Mouse (Mus musculus): Measurements from ENCODE around the gene 4930544G11Rik. TPM values are rescaled to one million over a fixed set of nuclear protein-coding genes. Genes with fewer than 3 reads are reported as not detected.

4930544G11Rik gene
- polyA plus RNA-seq, 1 experiment from 2014 or later, result not detected

GRCm38 (mm10) chr6:65930523-65930922, 21.9 kb upstream of the 4930544G11Rik start:
- Histone ChIP-seq H3K36me3 (ENCODE audit: insufficient read depth, low read length) (0 out of 2 replicates have a peak, but pooled peaks cover 3% of the 10 kb centered on the region), H3K27ac (ENCODE audit: low read length) (no peak overlapping the region), H3K4me1 (ENCODE audit: insufficient read depth, low read depth, low read length) (no peaks in the 10 kb centered on the region), H3K9me3 (ENCODE audit: low read length) (no peaks in the 10 kb centered on the region), H3K4me3 (ENCODE audit: low read depth, low read length) (no peak overlapping the region), H3K9ac (replicated peaks; ENCODE audit: low read depth) (no peak overlapping the region), H3K27me3 (replicated peaks; ENCODE audit: insufficient read depth, low read length) (no peaks in the 10 kb centered on the region), H3K4me2 (replicated peaks; ENCODE audit: low read depth, low read length) (no peak overlapping the region)
- ATAC-seq (no peak), DNase-seq (ENCODE audit: low spot score) (no peak)
- 63% methylated on average over 1 of the region's 1 CpGs for WGBS
- no peak for TF ChIP-seq CTCF (IDR thresholded peaks at IDR 0.05)
- TF ChIP-seq EP300 (IDR thresholded peaks at IDR 0.05), result no peak

GRCm38 (mm10) chr6:65932776-65933175, 19.6 kb upstream of the 4930544G11Rik start:
- DNase-seq (ENCODE audit: low spot score) (no peak), ATAC-seq (no peak)
- no peak overlapping the region for H3K4me2 ChIP-seq (replicated peaks; ENCODE audit: low read depth, low read length)
- 71% methylated on average over 1 of the region's 1 CpGs for WGBS
- H3K4me1 ChIP-seq (ENCODE audit: insufficient read depth, low read depth, low read length), result no peaks in the 10 kb centered on the region
- H3K27me3 ChIP-seq (replicated peaks; ENCODE audit: insufficient read depth, low read length), result no peaks in the 10 kb centered on the region
- 0 out of 2 replicates have a peak, but pooled peaks cover 3% of the 10 kb centered on the region for H3K36me3 ChIP-seq (ENCODE audit: insufficient read depth, low read length)
- H3K9me3 ChIP-seq (ENCODE audit: low read length), result no peaks in the 10 kb centered on the region
- H3K27ac ChIP-seq (ENCODE audit: low read length), result no peak overlapping the region
- H3K9ac ChIP-seq (replicated peaks; ENCODE audit: low read depth), result no peak overlapping the region
- H3K4me3 ChIP-seq (ENCODE audit: low read depth, low read length), result no peak overlapping the region
- no peak for TF ChIP-seq CTCF (IDR thresholded peaks at IDR 0.05)

- 57% methylated on average over 4 of the region's 4 CpGs for WGBS
- no peak overlapping the region for H3K4me2 ChIP-seq (replicated peaks; ENCODE audit: low read depth, low read length)
- no peak overlapping the region for H3K4me3 ChIP-seq (ENCODE audit: low read depth, low read length)
- H3K27me3 ChIP-seq (replicated peaks; ENCODE audit: insufficient read depth, low read length), result no peaks in the 10 kb centered on the region
- H3K36me3 ChIP-seq (ENCODE audit: insufficient read depth, low read length), result 0 out of 2 replicates have a peak, but pooled peaks cover 3% of the 10 kb centered on the region
- H3K9ac ChIP-seq (replicated peaks; ENCODE audit: low read depth), result no peak overlapping the region
- DNase-seq (ENCODE audit: low spot score), result no peak
- no peaks in the 10 kb centered on the region for H3K4me1 ChIP-seq (ENCODE audit: insufficient read depth, low read depth, low read length)
- TF ChIP-seq CTCF (IDR thresholded peaks at IDR 0.05) (no peak), EP300 (IDR thresholded peaks at IDR 0.05) (no peak)
- no peak for ATAC-seq
- H3K9me3 ChIP-seq (ENCODE audit: low read length), result no peaks in the 10 kb centered on the region
- no peak overlapping the region for H3K27ac ChIP-seq (ENCODE audit: low read length)
Observed at GRCm38 (mm10) chr6:65933177-65933576, 19.2 kb upstream of the 4930544G11Rik start.

- DNase-seq (ENCODE audit: low spot score) (peak; percentile 28), ATAC-seq (peak; percentile 50)
- Histone ChIP-seq H3K27ac (ENCODE audit: low read length) (no peak overlapping the region), H3K36me3 (ENCODE audit: insufficient read depth, low read length) (0 out of 2 replicates have a peak, but pooled peaks cover 3% of the 10 kb centered on the region), H3K27me3 (replicated peaks; ENCODE audit: insufficient read depth, low read length) (no peaks in the 10 kb centered on the region), H3K9me3 (ENCODE audit: low read length) (no peaks in the 10 kb centered on the region), H3K4me2 (replicated peaks; ENCODE audit: low read depth, low read length) (no peak overlapping the region), H3K4me3 (ENCODE audit: low read depth, low read length) (no peak overlapping the region), H3K4me1 (ENCODE audit: insufficient read depth, low read depth, low read length) (no peaks in the 10 kb centered on the region), H3K9ac (replicated peaks; ENCODE audit: low read depth) (no peak overlapping the region)
- TF ChIP-seq CTCF (IDR thresholded peaks at IDR 0.05), result no peak
- TF ChIP-seq EP300 (IDR thresholded peaks at IDR 0.05), result no peak
- 46% methylated on average over 7 of the region's 7 CpGs for WGBS
Observed at GRCm38 (mm10) chr6:65935566-65936281, 16.7 kb upstream of the 4930544G11Rik start.

- 76% methylated on average over 6 of the region's 6 CpGs for WGBS
- H3K4me1 ChIP-seq (ENCODE audit: insufficient read depth, low read depth, low read length), result no peaks in the 10 kb centered on the region
- H3K36me3 ChIP-seq (ENCODE audit: insufficient read depth, low read length), result no peaks in the 10 kb centered on the region
- TF ChIP-seq CTCF (IDR thresholded peaks at IDR 0.05), result no peak
- no peak for TF ChIP-seq EP300 (IDR thresholded peaks at IDR 0.05)
- H3K9ac ChIP-seq (replicated peaks; ENCODE audit: low read depth), result no peak overlapping the region
- H3K27ac ChIP-seq (ENCODE audit: low read length), result no peak overlapping the region
- no peak for ATAC-seq
- no peaks in the 10 kb centered on the region for H3K9me3 ChIP-seq (ENCODE audit: low read length)
- no peaks in the 10 kb centered on the region for H3K27me3 ChIP-seq (replicated peaks; ENCODE audit: insufficient read depth, low read length)
- no peak for DNase-seq (ENCODE audit: low spot score)
- no peak overlapping the region for H3K4me3 ChIP-seq (ENCODE audit: low read depth, low read length)
- no peak overlapping the region for H3K4me2 ChIP-seq (replicated peaks; ENCODE audit: low read depth, low read length)
Observed at GRCm38 (mm10) chr6:65950492-65950891, 1.9 kb upstream of the 4930544G11Rik start.

GRCm38 (mm10) chr6:65969386-65970111, 17.1 kb downstream of the 4930544G11Rik start:
- 69% methylated on average over 6 of the region's 6 CpGs for WGBS
- Histone ChIP-seq H3K27me3 (replicated peaks; ENCODE audit: insufficient read depth, low read length) (no peaks in the 10 kb centered on the region), H3K9ac (replicated peaks; ENCODE audit: low read depth) (no peak overlapping the region), H3K4me1 (ENCODE audit: insufficient read depth, low read depth, low read length) (no peaks in the 10 kb centered on the region), H3K4me2 (replicated peaks; ENCODE audit: low read depth, low read length) (no peak overlapping the region), H3K36me3 (ENCODE audit: insufficient read depth, low read length) (no peaks in the 10 kb centered on the region), H3K27ac (ENCODE audit: low read length) (no peak overlapping the region), H3K9me3 (ENCODE audit: low read length) (no peaks in the 10 kb centered on the region), H3K4me3 (ENCODE audit: low read depth, low read length) (no peak overlapping the region)
- ATAC-seq (no peak), DNase-seq (ENCODE audit: low spot score) (no peak)
- TF ChIP-seq CTCF (IDR thresholded peaks at IDR 0.05) (no peak), EP300 (IDR thresholded peaks at IDR 0.05) (no peak)
